Mouse (Mus musculus): Measurements from ENCODE around the gene Cdh18. TPM values are rescaled to one million over a fixed set of nuclear protein-coding genes. Genes with fewer than 3 reads are reported as not detected.

Gene Cdh18
- total and polyA plus RNA-seq, 3 experiments, result not detected

- no peak overlapping the region for H3K4me3 ChIP-seq (ENCODE audit: control insufficient read depth in 1 of 2, insufficient read depth in 1 of 2, low read depth in 2 of 2, low read length in 2 of 2)
Observed at GRCm38 (mm10) chr15:22984647-22985046, 435.8 kb downstream of the Cdh18 start.

DNA sequence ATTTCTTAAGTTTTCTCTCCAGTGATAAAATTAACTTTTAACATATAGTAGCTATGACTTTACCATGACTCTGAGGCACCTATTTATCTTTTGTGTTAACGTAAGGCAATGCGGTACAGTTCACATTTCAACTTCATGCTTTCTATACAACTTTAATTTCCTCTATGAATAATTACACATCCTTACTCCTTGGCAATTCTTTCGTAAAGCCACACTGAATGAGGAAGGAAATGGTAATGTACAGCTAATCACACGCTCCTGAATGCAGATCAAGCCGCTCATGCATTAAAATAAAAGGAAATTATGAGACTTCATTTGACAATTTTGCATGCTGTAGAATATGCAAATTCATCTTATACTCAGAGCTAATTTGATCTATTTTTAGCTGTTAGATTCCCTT is 467.9 kb downstream of the Cdh18 start:
- H3K27ac ChIP-seq (ENCODE audit: control insufficient read depth, low read depth, low read length), result no peak overlapping the region
- H3K27me3 ChIP-seq (ENCODE audit: control insufficient read depth in 1 of 2, insufficient read depth in 2 of 2, low read length in 2 of 2), result no peaks in the 10 kb centered on the region
- no peak for TF ChIP-seq KAT2A (conservative IDR thresholded peaks at IDR 0.05; ENCODE audit: low read depth, low read length)
- TF ChIP-seq ZNF384 (IDR thresholded peaks at IDR 0.05; ENCODE audit: low read depth, low read length), result no peak
- TF ChIP-seq MAX (IDR thresholded peaks at IDR 0.05; ENCODE audit: low read length), result no peak
- TF ChIP-seq EP300 (IDR thresholded peaks at IDR 0.05; ENCODE audit: low read depth in 1 of 2, low read length in 2 of 2), result no peak
- no peak for TF ChIP-seq SMC3 (IDR thresholded peaks at IDR 0.05; ENCODE audit: low read depth, low read length)
- no peak for TF ChIP-seq ETS1 (IDR thresholded peaks at IDR 0.05; ENCODE audit: low read depth, low read length)
- TF ChIP-seq ZKSCAN1 (IDR thresholded peaks at IDR 0.05; ENCODE audit: low read depth, low read length), result no peak
- no peak for TF ChIP-seq ZMIZ1 (IDR thresholded peaks at IDR 0.05; ENCODE audit: low read depth, low read length)
- TF ChIP-seq MXI1 (IDR thresholded peaks at IDR 0.05; ENCODE audit: low read depth, low read length), result no peak
- DNase-seq (ENCODE audit: low read depth, low spot score), result no peak
- no peaks in the 10 kb centered on the region for H3K4me1 ChIP-seq (ENCODE audit: control insufficient read depth in 1 of 2, insufficient read depth in 2 of 2, low read length in 2 of 2)
- H3K9ac ChIP-seq (ENCODE audit: control insufficient read depth, low read depth, low read length, poor library complexity, severe bottlenecking), result no peak overlapping the region
- no peak overlapping the region for H3K4me3 ChIP-seq (ENCODE audit: control insufficient read depth in 1 of 2, insufficient read depth in 1 of 2, low read depth in 2 of 2, low read length in 2 of 2)
- H3K9me3 ChIP-seq (replicated peaks; ENCODE audit: insufficient read depth, low read length), result no peaks in the 10 kb centered on the region
- H3K79me2 ChIP-seq (ENCODE audit: control insufficient read depth, insufficient read depth, low read length, poor library complexity), result no peaks in the 10 kb centered on the region
- H3K36me3 ChIP-seq (ENCODE audit: control insufficient read depth in 1 of 2, insufficient read depth in 2 of 2, low read length in 2 of 2), result no peaks in the 10 kb centered on the region

More at GRCm38 (mm10) chr15:22984647-22985046, 435.8 kb downstream of the Cdh18 start:
- no peaks in the 10 kb centered on the region for H3K36me3 ChIP-seq (ENCODE audit: control insufficient read depth in 1 of 2, insufficient read depth in 2 of 2, low read length in 2 of 2)
- no peaks in the 10 kb centered on the region for H3K79me2 ChIP-seq (ENCODE audit: control insufficient read depth, insufficient read depth, low read length, poor library complexity)
- no peaks in the 10 kb centered on the region for H3K4me1 ChIP-seq (ENCODE audit: control insufficient read depth in 1 of 2, insufficient read depth in 2 of 2, low read length in 2 of 2)
- no peak for DNase-seq (ENCODE audit: low read depth, low spot score)
- no peaks in the 10 kb centered on the region for H3K9me3 ChIP-seq (replicated peaks; ENCODE audit: insufficient read depth, low read length)
- no peak overlapping the region for H3K9ac ChIP-seq (ENCODE audit: control insufficient read depth, low read depth, low read length, poor library complexity, severe bottlenecking)
- TF ChIP-seq RAD21 (IDR thresholded peaks at IDR 0.05; ENCODE audit: low read depth, low read length), result no peak
- TF ChIP-seq BHLHE40 (IDR thresholded peaks at IDR 0.05; ENCODE audit: borderline replicate concordance, low read depth, low read length), result no peak
- no peak for TF ChIP-seq MAX (IDR thresholded peaks at IDR 0.05; ENCODE audit: low read length)
- TF ChIP-seq TCF12 (IDR thresholded peaks at IDR 0.05; ENCODE audit: low read depth, low read length), result no peak
- TF ChIP-seq NRF1 (IDR thresholded peaks at IDR 0.05; ENCODE audit: insufficient read depth, low read depth, low read length, poor library complexity, severe bottlenecking), result no peak
- TF ChIP-seq HCFC1 (IDR thresholded peaks at IDR 0.05; ENCODE audit: low read depth, low read length), result no peak
- TF ChIP-seq MAFK (IDR thresholded peaks at IDR 0.05; ENCODE audit: borderline replicate concordance, low read depth, low read length), result no peak
- no peak for TF ChIP-seq TBP (IDR thresholded peaks at IDR 0.05; ENCODE audit: low read depth, low read length)
- no peak for TF ChIP-seq MXI1 (IDR thresholded peaks at IDR 0.05; ENCODE audit: low read depth, low read length)
- no peak for TF ChIP-seq EP300 (IDR thresholded peaks at IDR 0.05; ENCODE audit: low read depth in 1 of 2, low read length in 2 of 2)
- TF ChIP-seq UBTF (IDR thresholded peaks at IDR 0.05; ENCODE audit: borderline replicate concordance, insufficient read depth, low read depth, low read length), result no peak
- TF ChIP-seq MYC (IDR thresholded peaks at IDR 0.05; ENCODE audit: low read depth, low read length), result no peak
- no peak for TF ChIP-seq ZMIZ1 (IDR thresholded peaks at IDR 0.05; ENCODE audit: low read depth, low read length)
- no peak for TF ChIP-seq GATA1 (IDR thresholded peaks at IDR 0.05; ENCODE audit: low read depth, low read length)
- TF ChIP-seq POLR2AphosphoS5 (IDR thresholded peaks at IDR 0.05; ENCODE audit: borderline replicate concordance, low read depth, low read length), result no peak
- no peak overlapping the region for H3K27ac ChIP-seq (ENCODE audit: control insufficient read depth, low read depth, low read length)
- no peaks in the 10 kb centered on the region for H3K27me3 ChIP-seq (ENCODE audit: control insufficient read depth in 1 of 2, insufficient read depth in 2 of 2, low read length in 2 of 2)
